Mouse (Mus musculus) left cerebral cortex, adult 18-20 months (tissue): ENCODE data around the gene BC048671. TPM values are rescaled to one million over a fixed set of nuclear protein-coding genes. Genes with fewer than 3 reads are reported as not detected.

Source experiments
- DNase-seq, 2 experiments: peaks; one replicate each; pipeline ENCODE4 v3.0.0; 2021 to 2022; ENCODE audit warnings: low spot score in 2 of 2, mixed read lengths in 1 of 2
- total RNA-seq, 2 experiments: library from RNA; stranded (reverse); gene quantifications; 2 replicates each; pipeline ENCODE4 v1.2.3; 2021

BC048671 gene
- total RNA-seq, 2 experiments from 2014 or later = not detected

DNA sequence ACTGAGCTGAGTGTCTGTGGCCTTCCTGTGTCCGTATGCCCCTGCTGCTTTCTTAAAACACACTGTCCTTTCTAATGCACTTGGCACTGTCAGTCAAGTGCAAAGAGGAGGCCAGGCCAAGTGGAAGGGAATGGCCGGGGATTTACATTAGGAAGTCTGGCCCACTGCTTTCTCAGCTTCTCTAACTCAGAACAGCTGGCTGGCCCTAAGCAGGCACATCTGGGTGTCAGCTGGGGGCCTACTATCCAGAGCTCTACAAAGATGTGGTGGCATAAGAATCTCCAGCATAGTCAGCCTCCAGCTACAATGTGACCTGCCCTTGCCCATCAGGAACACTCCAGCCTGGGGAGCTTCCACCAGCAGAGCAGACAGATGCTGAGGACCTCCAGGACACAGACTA is 49.0 kb downstream of the BC048671 start:
- DNase-seq = no peak

Other genes starting within 250 kb of the BC048671 start
- not detected for gene Vmn1r49, start 222.7 kb upstream of the BC048671 start, total RNA-seq
- not detected for gene Vmn1r50, start 199.8 kb upstream of the BC048671 start, total RNA-seq
- not detected for gene Vmn1r51, start 178.6 kb upstream of the BC048671 start, total RNA-seq
- gene Vmn1r52, start 126.4 kb upstream of the BC048671 start, total RNA-seq = not detected
- not detected for gene V1ra8, start 98.4 kb upstream of the BC048671 start, total RNA-seq
- gene Vmn1r53, start 76.8 kb upstream of the BC048671 start, total RNA-seq = not detected
- gene Vmn1r54, start 54.9 kb upstream of the BC048671 start, total RNA-seq = not detected
- not detected for gene Chst13, start 24.0 kb downstream of the BC048671 start, total RNA-seq
- gene Uroc1, start 32.1 kb downstream of the BC048671 start, total RNA-seq = not detected
- 10 to 100 TPM; 30.9 to 31.9 TPM for gene Zxdc, start 68.3 kb downstream of the BC048671 start, total RNA-seq
- 1 to 10 TPM; 4.9 to 5.3 TPM for gene Cfap100, start 127.6 kb downstream of the BC048671 start, total RNA-seq
- gene Klf15, start 161.4 kb downstream of the BC048671 start, total RNA-seq = 10 to 100 TPM; 23.9 to 24.8 TPM
- gene Aldh1l1, start 185.2 kb downstream of the BC048671 start, total RNA-seq = 10 to 100 TPM; 46.6 to 54.5 TPM